Mouse (Mus musculus): ENCODE results near the gene Rab2b.
"Not testable (repeated sequence)": the region's sequence is repeated elsewhere in the genome, so short reads cannot be mapped to it uniquely, and the experiment has no call there.

Gene Rab2b

DNA sequence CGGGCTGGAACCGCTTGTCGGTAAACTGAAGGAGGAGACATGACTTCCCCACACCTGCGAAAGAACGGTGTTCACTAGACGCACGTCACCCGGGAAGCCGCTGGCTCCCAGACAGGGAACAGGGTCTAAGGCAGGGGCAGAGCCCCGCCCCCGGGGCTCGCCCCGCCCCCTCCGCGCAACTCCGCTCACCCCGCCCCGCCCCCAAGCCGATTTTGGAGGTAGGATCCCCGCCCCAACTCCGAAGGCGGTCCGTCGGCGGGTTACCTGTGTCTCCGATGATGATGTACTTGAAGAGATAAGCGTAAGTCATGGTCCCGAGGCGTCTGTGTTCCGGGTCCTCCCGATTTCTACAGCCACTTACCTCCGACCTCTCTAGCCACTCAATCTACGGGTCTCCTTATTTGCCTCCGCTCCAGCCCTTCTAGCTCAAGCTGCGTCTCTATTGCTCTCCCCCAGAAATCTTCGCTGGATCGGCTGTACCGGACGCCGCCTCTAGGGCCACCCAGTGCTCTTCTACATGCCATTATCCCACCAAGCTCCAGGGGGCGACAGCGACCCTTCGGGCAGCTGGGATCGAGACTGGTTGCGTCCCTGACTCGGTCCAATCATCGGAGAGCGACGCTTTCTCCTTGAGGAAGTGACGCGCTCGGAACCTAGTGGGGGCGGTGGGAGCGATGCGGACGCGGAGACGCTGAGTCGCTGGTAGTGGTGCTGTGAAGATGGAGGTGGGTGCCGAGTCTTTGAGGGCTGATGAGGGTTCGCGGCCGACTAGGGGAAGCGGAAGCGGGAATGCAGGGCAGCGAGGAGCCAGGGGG lies at the start of gene Rab2b, which contains the start of gene Tox4:
Gene Rab2b (minus strand): TSS at position 614 of the 815 bp plus-strand sequence.
Gene Tox4 (plus strand): TSS at position 215 of the 815 bp plus-strand sequence.
- DNase-seq: peak; percentile 98

DNA sequence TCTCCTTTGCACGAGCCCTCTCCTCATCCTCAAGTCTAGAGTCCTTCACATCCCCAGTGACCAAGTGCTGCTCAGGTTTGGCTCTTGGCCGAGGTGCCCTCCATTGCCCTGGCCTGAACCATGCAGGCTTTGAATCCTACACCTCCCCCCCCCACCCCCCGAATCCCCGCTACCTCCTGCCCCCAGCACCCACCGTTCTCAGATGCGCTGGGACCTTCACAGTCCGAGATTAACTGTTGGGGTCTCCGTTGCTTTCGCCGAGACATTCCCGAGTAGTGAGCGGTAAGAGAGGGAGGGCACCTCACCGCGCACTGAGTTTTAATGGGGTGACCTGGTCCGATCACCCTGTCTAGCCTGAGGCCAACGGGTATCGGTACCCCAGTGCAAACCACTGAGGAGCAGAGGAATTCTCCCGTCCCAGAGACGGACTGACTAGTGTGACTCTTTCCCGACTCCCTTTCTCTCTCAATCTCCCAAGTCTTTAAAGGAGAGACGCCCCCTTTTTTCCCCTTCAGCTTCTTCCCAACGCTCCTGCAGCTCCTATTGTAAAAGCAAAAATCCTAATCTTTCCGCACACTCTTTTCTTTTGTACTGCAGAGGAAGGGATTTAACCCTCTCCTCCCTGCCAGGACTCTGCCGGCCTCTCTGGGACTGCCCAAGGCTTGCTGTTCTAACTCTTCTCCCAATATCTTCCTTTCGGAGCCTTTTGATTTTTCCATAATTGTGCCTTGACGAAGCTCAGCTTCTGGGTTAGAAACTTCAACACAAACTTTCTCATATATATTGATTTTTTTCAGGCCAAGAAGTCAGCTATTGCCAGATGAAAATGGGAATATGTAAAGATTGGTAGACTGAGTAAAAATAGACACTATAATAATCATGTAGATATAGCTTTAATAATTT lies 48.8 kb upstream of the Rab2b start, which contains the start of gene Sall2:
Gene Sall2 (minus strand): TSS at position 853 of the 903 bp plus-strand sequence.
- DNase-seq: no peak

DNA sequence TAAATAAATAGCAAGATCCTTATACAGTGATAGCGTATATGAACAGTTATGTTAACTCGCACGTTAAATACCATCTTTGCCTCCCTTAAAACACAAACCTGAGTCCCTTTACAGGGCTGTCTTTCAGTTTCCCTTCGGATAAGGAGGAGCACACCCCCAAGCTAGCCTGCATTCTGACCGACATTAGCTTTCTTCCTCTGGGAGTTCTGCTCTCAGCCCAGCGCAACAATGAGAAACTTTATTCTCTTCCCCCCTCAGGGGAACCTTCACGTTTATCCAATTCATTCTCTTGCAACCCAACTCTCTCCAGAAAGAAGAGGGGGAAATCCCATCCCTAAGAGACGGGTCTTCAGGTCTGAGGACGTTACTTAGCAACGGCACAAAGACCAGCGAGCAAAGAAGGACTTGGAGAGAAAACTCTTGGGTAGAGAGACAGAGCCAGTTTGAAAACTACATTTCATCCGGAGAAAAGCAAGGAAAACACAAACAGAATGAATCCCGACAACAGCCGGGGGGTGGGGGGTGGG lies 48.1 kb upstream of the Rab2b start:
- no peak for DNase-seq

DNA sequence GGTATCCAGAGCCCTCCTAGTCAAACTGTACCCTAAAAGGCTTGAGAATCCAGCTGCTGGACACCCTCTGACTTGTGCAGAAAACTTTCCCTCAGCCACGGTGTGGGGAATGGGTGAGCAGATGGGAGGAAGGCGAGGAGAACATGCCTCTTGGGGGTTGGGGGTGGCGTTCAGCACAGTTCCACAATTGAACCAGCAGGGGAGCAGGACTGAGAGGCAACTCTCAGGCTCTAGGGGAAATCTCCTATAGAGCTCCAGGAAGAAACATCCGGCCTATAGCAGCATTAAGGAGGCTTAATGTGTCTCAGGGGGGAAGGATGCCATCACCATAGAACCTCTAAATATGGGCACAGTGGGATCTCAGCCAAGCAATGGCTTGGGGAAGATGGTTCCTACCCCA lies 46.5 kb upstream of the Rab2b start:
- no peak for DNase-seq

DNA sequence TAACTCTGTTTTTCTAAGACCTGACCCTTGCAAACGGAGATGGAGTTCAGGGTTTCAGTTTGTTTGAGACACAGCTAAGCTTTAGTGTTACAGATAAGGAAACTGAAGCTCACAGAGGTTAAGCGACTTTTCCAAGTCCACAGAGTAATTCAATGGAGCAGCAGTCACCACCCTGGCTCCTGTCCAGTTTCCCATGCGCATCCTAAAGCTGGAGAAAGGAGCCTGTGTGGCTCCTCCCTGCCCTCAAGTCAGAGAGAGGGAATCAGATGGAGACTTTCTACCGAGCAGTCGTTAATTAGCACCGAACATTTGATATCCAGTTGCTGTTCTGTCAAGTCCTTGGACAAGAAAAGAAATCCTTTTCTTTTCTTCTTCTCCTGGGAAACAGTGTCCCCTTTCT lies 40.0 kb upstream of the Rab2b start:
- DNase-seq: no peak

DNA sequence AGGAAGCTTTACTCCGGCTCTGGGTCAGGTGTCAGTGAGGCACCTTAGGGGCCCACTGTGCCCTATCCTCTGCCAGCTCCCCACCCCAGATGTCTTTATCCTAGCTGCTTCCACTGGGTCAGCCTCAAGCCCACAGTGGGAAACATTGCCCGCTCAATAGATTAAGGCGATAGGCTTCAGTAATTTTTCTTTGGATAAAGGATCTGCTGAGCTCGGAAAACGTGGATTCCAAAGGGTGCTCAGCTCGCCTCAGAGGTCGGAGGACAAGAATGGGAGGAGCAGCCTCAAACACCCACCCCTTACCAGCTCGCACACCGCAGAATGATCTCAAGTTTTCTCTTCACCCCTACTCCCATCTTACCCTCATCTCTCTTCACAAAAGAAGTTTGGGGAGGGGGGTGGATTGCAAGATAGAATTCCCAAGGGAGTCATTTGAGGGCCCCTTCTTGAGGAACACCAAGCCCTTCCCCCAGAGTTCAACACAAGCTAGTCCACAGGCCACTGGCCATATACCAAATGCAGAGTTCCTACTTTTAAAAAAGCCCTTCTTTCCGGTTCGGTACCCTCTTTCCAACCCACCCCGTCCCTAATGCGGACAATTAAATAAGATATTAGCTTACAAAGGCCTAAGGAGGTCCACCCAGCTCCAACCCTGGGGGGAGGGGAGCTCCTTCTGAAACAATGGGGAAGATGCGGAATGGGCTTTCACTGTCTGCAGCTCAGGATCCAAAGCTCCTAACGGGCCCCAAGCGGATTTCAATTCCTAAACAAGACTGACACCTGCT lies 37.3 kb upstream of the Rab2b start:
- no peak for DNase-seq

DNA sequence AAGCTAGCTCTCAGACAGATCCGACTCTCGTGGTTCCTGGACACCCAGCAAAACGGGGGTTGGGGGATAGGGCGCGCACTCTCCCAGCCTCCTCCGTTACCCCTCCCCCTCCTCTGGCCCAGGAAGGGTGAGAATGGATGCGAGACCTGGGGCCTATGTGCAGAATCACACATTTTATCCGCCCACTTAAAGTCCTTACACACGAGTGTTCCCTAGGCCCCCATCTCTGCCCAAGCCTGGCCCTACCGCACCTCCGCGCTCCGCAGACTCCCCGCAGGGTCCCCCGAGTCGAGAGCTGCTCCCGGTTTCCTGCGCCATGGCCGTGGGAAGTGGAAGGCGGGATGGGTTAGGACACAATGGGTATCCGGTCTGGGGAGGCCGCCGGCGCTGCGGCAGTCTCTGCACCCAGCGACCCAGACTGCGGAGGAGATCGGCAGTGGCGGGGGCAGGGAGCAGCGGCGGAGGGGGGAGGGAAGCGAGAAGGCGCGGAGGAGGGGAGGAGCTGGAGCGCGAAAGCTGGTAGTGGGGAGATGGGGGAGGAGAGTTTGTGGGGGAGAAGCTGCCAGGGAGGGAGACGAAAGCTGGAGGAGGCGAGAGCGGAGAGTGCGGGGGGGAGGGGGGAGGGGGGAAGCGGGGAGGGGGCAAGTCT lies 36.6 kb upstream of the Rab2b start:
- DNase-seq: peak; percentile 88

DNA sequence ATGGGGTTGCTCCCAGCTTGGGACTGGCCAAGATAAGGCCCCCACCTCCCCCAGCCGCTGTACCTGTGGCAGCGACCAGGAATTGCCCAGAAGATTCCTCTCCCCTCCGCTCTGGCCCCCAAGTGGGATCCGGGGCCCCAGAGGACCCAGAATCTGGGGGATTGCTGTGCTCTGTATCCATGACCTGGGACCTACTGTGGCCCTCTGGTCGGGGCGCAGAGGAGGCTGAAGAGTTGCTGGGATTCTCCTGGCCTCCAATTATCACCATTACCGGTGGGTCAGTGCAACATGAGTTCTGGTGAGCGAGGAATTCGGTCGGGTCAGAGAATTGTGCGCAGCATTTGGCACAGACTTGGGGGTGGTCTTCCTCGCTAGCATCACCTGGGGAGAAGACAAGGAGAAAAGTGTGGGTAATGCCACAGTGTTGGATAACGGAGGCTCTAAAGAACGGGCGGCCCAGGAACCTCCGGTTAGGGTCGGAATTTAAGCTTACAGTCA lies 36.0 kb upstream of the Rab2b start:
- peak; percentile 20 for DNase-seq

DNA sequence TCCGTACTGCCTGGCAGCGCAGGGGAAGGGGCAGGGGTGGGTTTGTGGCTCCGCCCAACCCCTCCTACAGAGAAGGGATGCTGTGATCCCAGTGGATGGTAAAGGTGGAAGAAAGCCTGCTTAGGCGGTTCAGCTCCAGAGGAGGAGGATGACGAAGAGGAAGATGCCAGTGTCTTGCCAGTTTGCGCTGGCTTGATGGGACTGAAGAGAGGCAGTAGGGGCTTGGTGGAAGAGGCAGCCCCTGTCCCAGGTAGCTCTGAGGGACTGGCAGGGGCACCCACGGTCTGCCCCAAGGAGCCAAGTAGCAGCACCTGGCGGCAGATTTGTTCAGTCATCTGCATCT lies 35.4 kb upstream of the Rab2b start:
- DNase-seq: no peak

DNA sequence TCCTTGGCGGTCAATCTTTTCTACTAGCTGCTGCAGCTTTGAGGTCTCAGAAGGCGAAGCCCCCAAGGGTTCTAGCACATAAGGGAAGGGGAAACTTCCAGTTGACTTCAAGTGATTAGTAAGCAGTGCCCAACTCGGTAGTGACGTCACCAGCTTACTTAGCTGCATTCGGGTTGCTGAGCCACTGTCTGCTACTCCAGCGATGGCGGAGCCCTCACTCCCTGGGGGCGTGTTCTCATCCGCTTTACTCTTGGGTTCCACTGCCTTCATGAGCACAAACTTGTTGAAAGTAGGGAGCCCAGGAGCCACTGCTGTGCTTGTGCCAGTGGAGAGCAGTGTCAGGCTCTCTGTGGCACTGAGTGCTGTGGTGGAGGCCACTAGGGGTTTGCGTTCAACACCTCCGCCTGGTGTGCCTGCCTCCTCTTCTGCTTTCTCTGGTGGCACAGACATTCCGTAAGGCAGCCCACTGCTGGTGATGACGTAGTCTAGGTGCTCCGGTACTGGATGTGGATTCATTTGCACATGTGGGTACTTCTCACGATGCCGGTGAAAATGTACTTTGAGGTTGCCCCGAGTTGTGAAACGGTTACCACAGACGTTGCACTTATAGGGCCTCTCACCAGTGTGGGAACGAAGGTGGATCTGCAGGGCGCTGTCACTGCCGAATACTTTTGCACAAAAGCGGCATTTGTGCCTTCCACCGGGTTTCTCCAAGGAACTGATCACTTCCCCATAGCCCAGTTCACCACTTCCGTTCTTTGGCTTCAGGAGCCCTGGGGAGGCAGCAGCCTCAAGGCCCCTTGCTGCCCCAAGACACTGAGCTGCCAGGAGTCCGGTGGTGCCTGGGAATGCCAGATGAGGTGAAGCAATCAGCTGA lies 34.8 kb upstream of the Rab2b start:
- no peak for DNase-seq

DNA sequence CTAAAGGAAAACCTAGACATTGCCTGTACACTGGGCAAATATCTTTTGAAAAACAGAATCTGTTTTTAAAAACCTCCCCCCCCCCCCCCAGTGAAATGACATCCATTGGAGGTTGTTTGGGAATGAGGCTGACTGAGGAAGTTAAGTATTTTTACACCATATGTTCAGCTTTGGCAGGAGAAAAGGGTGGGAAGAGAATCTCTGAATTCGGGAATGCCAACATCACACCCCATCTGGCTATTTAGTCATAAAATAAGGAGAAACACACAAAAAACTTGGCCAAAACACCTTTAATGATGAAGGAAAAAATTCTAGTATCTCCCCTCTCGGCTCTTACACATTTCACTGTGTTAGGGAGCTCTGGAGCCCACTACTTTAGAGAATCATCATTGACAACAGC lies 31.6 kb upstream of the Rab2b start:
- DNase-seq: no peak

DNA sequence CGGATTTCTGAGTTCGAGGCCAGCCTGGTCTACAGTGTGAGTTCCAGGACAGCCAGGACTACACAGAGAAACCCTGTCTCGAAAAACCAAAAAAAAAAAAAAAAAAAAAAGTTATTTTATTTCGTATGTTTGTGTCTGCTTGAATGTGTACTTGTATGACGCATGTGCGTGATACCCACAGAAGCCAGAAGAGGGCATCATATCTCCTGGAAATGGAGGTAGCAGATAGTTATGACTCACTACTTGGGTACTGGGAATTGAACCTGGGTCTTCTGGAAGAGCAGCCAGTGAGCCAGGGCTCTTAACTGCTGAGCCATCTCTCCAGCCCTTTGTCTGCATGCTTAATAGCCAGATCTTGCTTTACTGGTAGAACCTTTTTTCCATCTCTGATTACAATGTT lies 31.0 kb upstream of the Rab2b start:
- peak; percentile 42 for DNase-seq

DNA sequence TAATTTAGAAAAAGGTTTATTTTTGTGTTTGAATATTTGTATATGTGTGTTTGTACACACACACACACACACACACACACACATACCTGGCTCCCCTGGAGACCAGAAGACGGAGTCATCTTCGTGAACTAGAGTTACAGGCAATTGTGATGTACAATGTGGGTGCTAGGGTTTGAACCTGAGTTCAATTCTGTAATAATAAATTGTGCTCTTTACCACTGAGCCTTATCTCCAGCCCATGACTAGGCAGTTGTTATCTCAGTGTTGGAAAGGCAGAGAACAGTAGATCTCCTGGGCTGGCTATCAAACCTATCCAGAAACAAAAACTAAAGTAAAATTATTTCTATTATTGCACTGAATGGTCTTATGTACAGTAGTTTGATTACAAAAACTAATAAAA lies 26.8 kb upstream of the Rab2b start:
- DNase-seq: no peak

DNA sequence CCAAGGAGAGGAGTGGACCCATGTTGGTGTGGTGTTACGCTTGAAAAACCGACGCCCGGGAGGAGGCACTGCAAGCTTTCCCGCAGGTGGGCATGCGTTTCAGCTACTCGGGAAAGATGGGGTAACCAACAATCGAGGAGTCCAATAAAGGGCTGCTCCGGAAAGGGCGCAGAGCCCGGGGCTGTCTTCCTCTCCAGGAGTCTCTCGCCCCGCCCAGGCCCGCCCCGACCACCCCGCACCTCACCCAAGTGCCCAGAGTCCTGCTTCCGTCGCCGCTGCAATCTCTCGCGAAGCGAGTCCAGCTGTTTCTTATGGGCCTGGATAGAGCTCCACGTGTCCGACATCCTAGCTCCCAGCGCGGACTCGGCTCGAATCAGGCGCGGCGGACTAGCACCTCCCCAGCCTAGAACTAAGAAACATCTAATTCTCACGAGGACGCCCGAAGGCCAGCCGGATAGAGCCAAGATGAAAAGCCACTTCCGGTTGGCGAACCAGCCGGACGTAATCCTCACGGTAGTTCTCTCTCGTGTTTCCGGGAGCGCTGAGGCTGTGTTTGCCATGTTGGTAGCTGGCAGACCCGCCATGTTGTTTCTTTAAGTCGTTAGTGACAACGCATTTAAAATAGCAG lies 25.4 kb upstream of the Rab2b start, which contains the start of gene Mettl3:
Gene Mettl3 (minus strand): TSS at position 485 of the 628 bp plus-strand sequence.
- peak; percentile 89 for DNase-seq

DNA sequence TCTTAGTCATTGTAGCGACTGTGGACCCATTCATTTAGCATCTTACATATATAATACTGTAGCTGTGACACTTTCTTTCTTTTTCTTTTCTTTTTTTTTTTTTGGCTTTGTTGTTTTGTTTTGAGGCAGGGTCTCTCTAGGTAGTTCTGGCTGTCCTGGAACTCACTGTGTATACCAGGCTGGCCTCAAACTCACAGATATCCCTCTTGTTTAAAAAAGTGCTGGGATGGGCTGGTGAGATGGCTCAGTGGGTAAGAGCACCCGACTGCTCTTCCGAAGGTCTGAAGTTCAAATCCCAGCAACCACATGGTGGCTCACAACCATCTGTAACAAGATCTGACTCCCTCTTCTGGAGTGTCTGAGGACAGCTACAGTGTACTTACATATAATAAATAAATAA lies 24.2 kb upstream of the Rab2b start:
- not testable (repeated sequence) for DNase-seq

DNA sequence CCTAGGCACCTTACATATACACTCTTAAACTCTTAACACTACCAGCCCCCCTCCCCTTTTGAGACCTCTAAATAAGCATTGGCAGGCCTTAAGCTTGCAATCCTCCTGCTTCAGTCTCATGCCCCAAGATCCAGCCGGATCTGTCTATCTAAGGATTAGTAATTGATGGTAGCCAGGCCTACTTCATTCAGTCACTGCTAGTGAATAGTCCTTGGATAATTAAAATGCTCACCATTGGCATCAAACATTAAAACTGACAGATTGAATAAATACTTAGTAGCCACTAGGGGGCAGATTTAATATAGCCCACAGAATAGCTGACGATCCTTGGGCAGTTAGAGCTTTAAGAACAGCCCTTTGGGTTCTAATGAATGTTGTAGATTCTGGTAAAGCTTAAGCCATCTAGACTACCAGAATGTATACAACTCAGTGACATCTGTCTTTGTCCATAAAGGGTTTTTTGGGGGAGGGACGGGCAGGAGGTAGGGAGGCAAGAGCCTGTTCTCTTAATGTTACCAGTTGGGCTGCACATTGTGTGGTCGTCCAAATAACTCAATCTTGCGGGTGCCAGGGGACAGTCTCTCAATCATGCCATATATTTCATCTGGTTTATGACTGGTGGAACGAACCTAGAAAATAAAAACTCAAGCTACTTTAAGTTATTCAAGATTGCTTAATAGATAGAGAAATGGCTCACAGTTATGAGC lies 16.4 kb upstream of the Rab2b start:
- no peak for DNase-seq

DNA sequence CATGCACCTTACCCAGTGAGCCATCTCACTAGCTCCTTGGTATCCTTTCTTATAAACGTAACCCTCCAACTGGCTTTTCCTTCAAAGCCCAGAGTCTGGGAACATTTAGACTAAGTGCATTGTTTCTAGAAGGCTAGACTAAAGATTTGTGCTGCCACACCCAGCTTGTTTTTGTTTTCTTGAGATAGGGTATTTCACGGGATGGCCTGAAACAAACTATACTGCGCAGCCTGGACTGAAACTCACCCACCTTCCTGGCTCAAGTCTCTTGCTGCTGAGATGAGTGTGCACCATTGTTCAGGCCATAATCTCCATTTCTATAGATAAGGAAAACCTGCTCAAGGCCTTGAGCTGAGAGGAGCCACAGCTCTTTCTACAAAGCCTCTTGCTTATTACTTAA lies 4.8 kb upstream of the Rab2b start:
- no peak for DNase-seq

DNA sequence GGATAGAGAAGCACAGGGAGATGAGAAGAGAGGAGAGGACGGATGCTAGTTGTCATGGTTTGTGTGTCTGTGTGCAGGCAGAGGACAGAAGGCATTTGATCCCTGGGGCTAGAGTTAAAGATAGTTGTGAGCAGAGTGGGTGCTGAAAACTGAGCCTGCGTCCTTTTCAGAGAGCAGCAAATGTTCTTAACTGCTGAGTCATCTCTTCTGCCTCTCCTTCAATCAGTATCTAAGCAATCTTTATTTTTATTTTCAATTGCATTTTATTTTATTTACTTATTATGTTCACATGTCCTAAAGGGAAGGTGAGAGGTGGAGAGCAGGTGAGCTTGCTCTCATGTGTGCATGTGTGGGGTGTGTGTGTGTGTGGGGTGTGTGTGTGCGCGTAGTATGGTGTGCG lies 4.3 kb upstream of the Rab2b start:
- DNase-seq: no peak

DNA sequence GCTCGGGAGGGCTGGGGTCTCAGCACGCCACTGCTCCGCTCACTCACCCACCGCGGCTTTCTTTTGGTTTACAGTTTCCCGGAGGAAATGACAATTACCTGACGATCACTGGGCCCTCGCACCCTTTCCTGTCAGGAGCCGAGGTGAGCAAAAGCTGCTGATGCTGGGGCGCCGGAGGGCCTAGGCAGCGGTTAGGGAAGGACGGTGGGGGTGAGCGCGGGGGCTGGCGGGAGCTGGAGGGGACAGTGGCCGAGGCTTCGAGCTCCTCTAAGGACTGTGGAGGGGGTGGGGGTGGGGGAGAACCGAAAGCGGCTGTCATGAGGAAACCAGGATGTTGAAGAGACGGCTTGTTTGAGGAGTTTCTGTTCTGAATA lies 389 bp upstream of the Rab2b start:
- no peak for DNase-seq

DNA sequence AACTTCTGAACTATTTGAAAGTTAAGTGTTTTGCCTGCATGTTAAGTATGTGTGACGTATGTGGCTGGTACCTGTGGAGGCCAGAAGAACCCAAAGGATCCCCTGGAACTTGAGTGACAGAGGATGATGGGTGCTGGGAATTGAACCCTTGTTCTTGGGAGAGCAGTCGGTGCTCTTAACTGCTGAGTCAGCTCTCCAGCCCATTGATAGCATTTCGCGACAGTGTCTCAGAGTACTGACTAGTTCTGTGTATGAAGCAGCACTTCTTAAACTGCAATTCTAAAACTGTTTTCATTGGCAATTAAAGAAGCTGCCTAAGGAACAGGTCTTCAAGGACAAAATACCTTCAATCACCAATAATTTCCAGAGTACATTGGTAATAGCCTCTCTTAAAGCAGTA lies 2.1 kb downstream of the Rab2b start:
- no peak for DNase-seq
